Mouse (Mus musculus): ENCODE data around the gene Alb. TPM values are rescaled to one million over a fixed set of nuclear protein-coding genes. Genes with fewer than 3 reads are reported as not detected.

Alb gene
- polyA plus RNA-seq, 1 experiment, result 25.8 TPM

DNA sequence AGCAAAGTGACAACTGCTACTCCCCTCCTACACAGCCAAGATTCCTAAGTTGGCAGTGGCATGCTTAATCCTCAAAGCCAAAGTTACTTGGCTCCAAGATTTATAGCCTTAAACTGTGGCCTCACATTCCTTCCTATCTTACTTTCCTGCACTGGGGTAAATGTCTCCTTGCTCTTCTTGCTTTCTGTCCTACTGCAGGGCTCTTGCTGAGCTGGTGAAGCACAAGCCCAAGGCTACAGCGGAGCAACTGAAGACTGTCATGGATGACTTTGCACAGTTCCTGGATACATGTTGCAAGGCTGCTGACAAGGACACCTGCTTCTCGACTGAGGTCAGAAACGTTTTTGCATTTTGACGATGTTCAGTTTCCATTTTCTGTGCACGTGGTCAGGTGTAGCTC, 13.7 kb downstream of the Alb start:
- Histone ChIP-seq H3K27ac (replicated peaks; ENCODE audit: low read depth, low read length) (no peak overlapping the region), H3K4me3 (ENCODE audit: insufficient read depth, low read depth, low read length) (no peak overlapping the region), H3K4me1 (ENCODE audit: control insufficient read depth, insufficient read depth, insufficient read length, low read length) (no peaks in the 10 kb centered on the region)

DNA sequence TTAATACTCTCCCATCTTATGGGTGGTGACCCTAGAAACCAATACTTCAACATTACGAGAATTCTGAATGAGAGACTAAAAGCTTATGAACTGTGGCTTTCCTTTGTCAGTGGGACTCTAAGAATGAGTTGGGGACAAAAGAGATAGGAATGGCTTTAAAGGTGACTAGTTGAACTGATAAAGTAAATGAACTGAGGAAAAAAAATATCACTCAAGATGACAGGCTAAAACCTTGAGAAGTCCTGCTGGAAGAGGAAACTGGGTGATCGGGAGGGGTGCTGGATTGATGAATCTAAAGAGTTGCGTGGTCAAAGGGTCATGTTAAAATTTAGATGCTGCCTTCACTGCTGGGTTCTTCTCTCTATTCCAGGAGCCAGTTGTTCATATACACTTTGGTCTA, 16.0 kb downstream of the Alb start:
- no peak overlapping the region for H3K4me3 ChIP-seq (ENCODE audit: insufficient read depth, low read depth, low read length)
- H3K27ac ChIP-seq (replicated peaks; ENCODE audit: low read depth, low read length), result no peak overlapping the region
- no peaks in the 10 kb centered on the region for H3K4me1 ChIP-seq (ENCODE audit: control insufficient read depth, insufficient read depth, insufficient read length, low read length)

DNA sequence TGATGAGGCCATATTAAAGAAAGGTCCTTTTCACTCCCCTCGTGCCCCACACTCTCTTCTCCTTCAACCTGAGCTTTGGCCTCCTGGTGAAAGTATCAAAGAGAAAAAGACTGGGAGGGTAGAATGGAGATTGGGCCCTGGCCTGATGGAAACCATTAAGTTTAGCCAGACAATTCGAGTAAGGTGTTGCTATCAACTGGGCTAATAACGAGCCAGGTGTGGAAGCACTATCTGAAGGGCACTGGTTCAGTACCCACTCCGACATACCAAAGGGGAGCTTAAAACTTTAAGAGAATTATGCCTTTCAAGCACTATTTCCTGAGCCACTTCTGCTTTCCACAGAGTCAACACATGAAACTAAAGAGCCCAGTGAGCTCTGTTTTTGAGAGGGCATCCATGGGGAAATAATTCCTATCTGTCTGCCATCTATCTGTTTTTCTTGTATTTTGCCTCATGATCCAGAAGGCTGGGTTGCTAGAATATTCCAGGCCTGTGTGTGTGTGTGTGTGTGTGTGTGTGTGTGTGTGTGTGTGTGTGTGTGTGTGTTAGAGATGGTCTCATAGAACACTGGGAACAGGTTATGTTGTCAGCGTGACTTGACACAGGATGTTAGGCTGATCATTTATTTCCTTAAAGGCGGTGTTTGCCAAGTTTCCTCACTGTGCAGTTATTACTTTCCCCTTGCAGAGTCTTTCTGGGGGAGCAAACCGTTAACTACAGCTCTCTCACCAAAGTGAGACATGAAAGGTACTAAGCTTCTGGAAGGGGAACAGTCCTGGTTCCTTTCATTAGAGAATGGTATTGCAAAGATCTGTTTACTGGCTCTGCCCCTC, 16.8 kb downstream of the Alb start:
- Histone ChIP-seq H3K4me1 (ENCODE audit: control insufficient read depth, insufficient read depth, insufficient read length, low read length) (no peaks in the 10 kb centered on the region), H3K27ac (replicated peaks; ENCODE audit: low read depth, low read length) (no peak overlapping the region)

DNA sequence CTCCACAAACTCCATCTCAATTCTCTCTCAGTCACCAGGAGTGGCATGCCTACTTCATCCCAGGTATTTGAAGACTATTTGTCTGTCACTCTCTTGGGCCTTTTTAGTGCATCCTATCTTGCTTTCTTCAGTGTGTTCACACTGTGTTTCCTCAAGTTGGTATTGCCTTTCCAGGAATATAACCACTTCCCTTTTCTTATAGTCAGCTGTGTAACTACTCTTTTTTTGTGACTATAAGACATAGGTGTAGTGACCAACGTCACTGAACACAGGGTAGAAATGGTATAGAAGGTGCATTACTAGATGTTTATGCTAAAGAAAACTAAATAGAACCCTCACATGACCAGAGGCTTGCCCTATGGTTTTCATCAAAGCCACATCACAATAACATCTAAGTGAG, 18.2 kb downstream of the Alb start:
- H3K4me1 ChIP-seq (ENCODE audit: control insufficient read depth, insufficient read depth, insufficient read length, low read length), result no peaks in the 10 kb centered on the region
- H3K4me3 ChIP-seq (ENCODE audit: insufficient read depth, low read depth, low read length), result no peak overlapping the region
- no peak overlapping the region for H3K27ac ChIP-seq (replicated peaks; ENCODE audit: low read depth, low read length)

More for the DNA sequence above, 16.8 kb downstream of the Alb start:
- H3K4me3 ChIP-seq (ENCODE audit: insufficient read depth, low read depth, low read length), result no peak overlapping the region

DNA sequence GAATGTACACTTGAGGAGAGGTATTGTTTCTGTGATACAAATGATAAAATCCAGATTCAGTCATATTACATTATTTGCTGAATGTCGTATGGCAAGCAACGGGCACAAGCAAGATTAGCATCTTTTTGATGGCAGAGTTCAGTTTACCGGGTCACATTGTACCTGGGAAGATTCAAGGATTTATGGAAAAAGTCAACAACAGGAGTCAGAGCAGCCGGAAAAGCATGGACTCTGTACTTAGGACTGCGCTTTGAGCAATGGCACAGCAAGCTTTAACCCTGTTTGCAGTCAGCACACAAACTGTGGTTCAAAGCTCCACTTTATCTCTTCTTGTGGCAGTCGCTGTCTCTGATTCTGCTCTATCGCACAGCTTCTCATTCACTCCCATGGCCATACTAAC, 24.9 kb downstream of the Alb start:
- Histone ChIP-seq H3K4me1 (ENCODE audit: control insufficient read depth, insufficient read depth, insufficient read length, low read length) (no peaks in the 10 kb centered on the region), H3K4me3 (ENCODE audit: insufficient read depth, low read depth, low read length) (no peak overlapping the region), H3K27ac (replicated peaks; ENCODE audit: low read depth, low read length) (no peak overlapping the region)

DNA sequence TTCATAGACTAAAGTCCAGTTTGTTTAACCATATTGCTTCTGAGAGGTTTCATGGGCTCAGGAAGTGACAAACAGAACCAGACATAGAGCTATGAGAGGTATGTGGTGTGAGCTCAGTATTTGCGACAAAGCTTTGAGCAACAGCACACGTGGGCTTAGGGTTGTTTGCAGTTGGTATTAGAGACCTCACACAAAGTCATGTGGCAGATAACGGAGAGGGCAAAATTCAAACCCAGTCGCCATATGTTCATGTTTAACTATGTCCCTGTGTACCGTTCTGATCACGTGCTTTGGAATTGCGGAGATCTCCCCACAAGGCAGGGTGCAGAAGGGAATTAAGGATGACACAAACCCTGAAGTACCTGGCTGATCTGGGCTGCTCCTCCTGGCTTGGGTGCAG, 27.6 kb downstream of the Alb start:
- Histone ChIP-seq H3K27ac (replicated peaks; ENCODE audit: low read depth, low read length) (no peak overlapping the region), H3K4me1 (ENCODE audit: control insufficient read depth, insufficient read depth, insufficient read length, low read length) (no peaks in the 10 kb centered on the region), H3K4me3 (ENCODE audit: insufficient read depth, low read depth, low read length) (no peak overlapping the region)

DNA sequence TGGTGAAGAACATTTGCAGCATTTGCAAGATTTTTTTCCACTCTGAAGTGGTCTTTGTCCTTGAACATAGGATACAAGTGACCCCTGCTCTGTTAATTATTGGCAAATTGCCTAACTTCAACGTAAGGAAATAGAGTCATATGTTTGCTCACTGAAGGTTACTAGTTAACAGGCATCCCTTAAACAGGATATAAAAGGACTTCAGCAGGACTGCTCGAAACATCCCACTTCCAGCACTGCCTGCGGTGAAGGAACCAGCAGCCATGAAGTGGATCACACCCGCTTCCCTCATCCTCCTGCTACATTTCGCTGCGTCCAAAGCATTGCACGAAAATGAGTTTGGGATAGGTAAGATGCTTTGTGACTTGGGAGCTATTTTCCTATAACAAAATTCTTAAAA, 29.8 kb downstream of the Alb start, which contains the start of gene Afp:
Gene Afp (plus strand): TSS at position 220 of the 400 bp plus-strand sequence.
- Histone ChIP-seq H3K4me1 (ENCODE audit: control insufficient read depth, insufficient read depth, insufficient read length, low read length) (no peaks in the 10 kb centered on the region), H3K27ac (replicated peaks; ENCODE audit: low read depth, low read length) (no peak within 1 kb of the TSS), H3K4me3 (ENCODE audit: insufficient read depth, low read depth, low read length) (no peak within 1 kb of the TSS)

DNA sequence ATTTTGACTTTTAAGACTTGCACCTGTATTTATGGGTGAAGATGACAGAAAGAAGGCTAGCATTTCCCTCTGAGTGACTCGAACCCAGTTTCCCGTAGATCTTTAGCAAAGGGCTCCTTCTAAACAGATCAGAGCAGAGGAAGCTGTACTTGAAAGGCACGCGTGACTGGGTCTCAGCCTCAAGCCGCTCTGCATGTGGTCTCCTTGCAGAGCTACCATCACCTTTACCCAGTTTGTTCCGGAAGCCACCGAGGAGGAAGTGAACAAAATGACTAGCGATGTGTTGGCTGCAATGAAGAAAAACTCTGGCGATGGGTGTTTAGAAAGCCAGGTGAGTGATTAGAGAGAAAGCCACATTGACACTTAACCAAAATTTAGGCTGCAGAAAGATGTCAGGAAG, 31.7 kb downstream of the Alb start:
- Histone ChIP-seq H3K27ac (replicated peaks; ENCODE audit: low read depth, low read length) (no peak overlapping the region), H3K4me1 (ENCODE audit: control insufficient read depth, insufficient read depth, insufficient read length, low read length) (no peaks in the 10 kb centered on the region), H3K4me3 (ENCODE audit: insufficient read depth, low read depth, low read length) (no peak overlapping the region)

DNA sequence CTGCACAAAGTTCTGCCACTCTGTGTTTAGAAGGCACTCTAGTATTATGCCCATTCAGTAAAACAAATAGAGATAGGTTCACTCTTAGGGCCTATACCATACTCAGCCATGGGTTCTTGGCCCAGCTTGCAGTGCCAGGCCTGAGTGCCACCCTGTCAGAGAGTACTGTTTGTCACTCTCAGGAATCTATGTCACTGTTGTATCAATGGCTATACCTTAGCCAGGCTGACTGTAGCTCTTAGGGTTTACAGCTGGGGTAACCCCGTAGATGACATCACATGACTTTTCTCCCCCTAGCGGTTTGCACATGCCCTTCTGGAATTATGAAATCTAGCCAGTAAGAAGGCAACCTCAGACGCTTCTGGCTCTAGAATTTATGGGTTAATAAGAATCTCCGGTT, 33.6 kb downstream of the Alb start:
- H3K4me1 ChIP-seq (ENCODE audit: control insufficient read depth, insufficient read depth, insufficient read length, low read length), result no peaks in the 10 kb centered on the region
- H3K4me3 ChIP-seq (ENCODE audit: insufficient read depth, low read depth, low read length), result no peak overlapping the region
- no peak overlapping the region for H3K27ac ChIP-seq (replicated peaks; ENCODE audit: low read depth, low read length)

DNA sequence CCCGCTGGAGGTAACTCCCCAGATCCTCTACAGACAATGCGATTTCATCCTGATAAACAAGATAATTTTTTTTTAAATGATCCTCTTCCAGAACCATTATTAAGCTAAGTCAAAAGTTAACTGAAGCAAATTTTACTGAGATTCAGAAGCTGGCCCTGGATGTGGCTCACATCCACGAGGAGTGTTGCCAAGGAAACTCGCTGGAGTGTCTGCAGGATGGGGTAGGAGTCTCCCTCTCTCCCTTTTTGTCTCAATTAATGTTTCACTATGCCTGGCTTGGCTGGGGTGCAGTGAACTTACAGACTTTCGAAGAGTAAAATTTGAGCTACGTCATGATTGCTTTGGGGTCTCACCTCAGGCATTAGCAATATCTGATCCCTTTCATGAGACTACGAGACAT, 38.8 kb downstream of the Alb start:
- Histone ChIP-seq H3K4me3 (ENCODE audit: insufficient read depth, low read depth, low read length) (no peak overlapping the region), H3K4me1 (ENCODE audit: control insufficient read depth, insufficient read depth, insufficient read length, low read length) (no peaks in the 10 kb centered on the region), H3K27ac (replicated peaks; ENCODE audit: low read depth, low read length) (no peak overlapping the region)

DNA sequence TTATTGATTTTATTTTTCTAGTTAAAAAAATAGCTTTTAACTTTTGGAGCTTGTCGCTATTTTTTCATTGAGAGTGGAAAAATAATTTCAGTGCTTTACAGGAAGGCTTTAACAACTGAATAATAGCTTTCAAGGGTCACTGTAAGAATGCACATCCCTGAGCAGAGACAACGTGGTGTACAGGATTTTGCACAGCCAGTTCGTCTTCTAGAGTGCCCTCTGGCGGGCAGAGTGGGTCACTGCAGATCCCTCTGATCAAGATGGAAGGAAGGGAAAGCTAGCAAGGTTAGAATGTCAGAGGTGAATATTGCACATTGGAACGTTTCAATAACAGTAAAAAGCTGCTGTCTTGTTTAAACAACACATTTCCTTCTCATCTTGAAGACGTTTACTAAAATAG, 40.0 kb downstream of the Alb start:
- H3K27ac ChIP-seq (replicated peaks; ENCODE audit: low read depth, low read length), result no peak overlapping the region
- H3K4me3 ChIP-seq (ENCODE audit: insufficient read depth, low read depth, low read length), result no peak overlapping the region
- H3K4me1 ChIP-seq (ENCODE audit: control insufficient read depth, insufficient read depth, insufficient read length, low read length), result no peaks in the 10 kb centered on the region

DNA sequence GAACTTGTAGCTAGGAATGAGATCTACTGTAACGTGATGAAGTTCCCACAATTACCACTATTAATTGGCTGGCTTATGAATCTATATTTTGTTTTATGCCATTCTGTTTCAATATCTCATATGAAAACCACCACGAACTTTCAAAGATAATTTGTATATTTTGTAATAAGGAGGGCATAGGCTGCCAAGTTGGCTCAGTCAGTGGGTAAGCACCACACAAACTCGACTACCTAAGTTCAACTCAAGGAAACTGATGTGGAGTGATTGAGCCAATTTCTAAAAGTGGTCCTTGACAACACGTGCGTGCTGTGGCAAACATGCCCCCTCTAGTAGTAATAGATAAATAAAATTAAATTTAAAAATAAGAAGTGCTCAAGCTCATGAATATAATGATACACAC, 41.1 kb downstream of the Alb start:
- Histone ChIP-seq H3K4me1 (ENCODE audit: control insufficient read depth, insufficient read depth, insufficient read length, low read length) (no peaks in the 10 kb centered on the region), H3K4me3 (ENCODE audit: insufficient read depth, low read depth, low read length) (no peak overlapping the region), H3K27ac (replicated peaks; ENCODE audit: low read depth, low read length) (no peak overlapping the region)

DNA sequence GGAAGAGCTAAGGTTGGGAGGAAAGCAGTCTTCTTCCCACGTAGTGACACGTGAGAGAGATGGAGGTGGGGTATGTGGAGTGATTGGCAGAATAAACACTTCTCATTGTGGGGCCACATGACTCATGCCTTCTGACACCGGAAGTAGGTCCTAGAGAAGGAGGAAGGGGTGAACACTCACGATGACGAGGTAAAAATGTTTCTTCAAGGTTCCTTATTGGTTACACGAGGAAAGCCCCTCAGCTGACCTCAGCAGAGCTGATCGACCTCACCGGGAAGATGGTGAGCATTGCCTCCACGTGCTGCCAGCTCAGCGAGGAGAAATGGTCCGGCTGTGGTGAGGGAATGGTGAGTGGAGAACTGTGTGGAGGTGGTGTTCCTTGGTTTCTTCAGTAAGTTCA, 44.0 kb downstream of the Alb start:
- Histone ChIP-seq H3K4me3 (ENCODE audit: insufficient read depth, low read depth, low read length) (no peak overlapping the region), H3K27ac (replicated peaks; ENCODE audit: low read depth, low read length) (no peak overlapping the region), H3K4me1 (ENCODE audit: control insufficient read depth, insufficient read depth, insufficient read length, low read length) (no peaks in the 10 kb centered on the region)

DNA sequence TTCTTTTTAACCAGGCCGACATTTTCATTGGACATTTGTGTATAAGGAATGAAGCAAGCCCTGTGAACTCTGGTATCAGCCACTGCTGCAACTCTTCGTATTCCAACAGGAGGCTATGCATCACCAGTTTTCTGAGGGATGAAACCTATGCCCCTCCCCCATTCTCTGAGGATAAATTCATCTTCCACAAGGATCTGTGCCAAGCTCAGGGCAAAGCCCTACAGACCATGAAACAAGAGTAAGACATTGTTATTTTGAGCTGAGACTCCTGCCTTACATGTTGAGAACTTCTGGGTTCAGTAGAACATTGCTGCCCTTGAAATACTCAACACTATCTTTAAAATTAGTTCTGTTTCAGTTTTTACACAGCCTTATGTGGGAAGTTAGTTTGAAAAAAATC, 45.8 kb downstream of the Alb start:
- no peak overlapping the region for H3K27ac ChIP-seq (replicated peaks; ENCODE audit: low read depth, low read length)
- H3K4me1 ChIP-seq (ENCODE audit: control insufficient read depth, insufficient read depth, insufficient read length, low read length), result no peaks in the 10 kb centered on the region
- no peak overlapping the region for H3K4me3 ChIP-seq (ENCODE audit: insufficient read depth, low read depth, low read length)

DNA sequence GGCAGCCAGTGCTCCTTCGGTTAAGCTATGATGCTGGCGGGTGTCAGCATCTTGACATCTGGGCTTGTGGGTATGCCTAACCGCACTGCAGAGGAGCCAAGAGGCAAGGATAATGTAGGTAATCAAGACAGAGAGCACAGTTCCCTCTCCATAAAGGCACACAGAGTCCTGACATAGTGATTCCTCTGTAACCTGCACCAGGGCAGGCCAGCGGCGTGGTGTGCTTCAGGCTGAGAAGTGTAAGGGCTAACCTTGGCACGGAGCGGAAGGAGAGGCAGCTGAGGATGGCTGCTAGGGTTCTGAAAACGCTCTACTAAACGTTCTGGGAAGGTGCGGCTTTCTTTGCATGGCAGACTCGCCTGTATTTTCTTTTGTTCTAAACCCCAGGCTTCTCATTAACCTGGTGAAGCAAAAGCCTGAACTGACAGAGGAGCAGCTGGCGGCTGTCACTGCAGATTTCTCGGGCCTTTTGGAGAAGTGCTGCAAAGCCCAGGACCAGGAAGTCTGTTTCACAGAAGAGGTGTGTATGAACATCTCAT, 46.8 kb downstream of the Alb start:
- no peaks in the 10 kb centered on the region for H3K4me1 ChIP-seq (ENCODE audit: control insufficient read depth, insufficient read depth, insufficient read length, low read length)
- no peak overlapping the region for H3K4me3 ChIP-seq (ENCODE audit: insufficient read depth, low read depth, low read length)
- no peak overlapping the region for H3K27ac ChIP-seq (replicated peaks; ENCODE audit: low read depth, low read length)

All from brown adipose tissue, adult 24 weeks (tissue).